Mouse (Mus musculus): ENCODE results near the gene 7530416G11Rik. TPM values are rescaled to one million over a fixed set of nuclear protein-coding genes. Genes with fewer than 3 reads are reported as not detected.

7530416G11Rik gene
- total RNA-seq, 2 experiments from 2014 or later, result not detected

DNA sequence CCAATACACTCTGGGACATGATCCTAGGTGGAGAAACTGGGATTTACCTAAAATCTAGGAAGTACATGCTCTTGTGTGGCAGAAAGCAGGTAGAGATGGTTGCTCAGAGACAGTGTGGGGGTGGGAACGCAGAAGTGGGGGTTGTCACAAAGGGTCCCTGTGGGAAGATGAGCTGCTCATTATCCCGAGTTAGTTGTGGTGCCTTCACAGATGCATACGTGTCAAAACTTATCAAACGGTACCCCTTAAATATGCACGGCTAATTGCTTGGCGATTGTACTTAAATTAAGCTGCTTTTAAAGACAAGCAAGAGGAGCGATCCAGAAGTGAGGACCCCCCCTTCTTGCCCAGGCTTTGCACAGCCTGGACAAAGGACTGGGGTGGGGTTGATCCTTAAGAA is 13.3 kb downstream of the 7530416G11Rik start:
- peak in 1 of 2 experiments; percentile 47 for DNase-seq (ENCODE audit: low spot score in 2 of 2)
- intact Hi-C loops (cut with DNase I), result no loop called here

DNA sequence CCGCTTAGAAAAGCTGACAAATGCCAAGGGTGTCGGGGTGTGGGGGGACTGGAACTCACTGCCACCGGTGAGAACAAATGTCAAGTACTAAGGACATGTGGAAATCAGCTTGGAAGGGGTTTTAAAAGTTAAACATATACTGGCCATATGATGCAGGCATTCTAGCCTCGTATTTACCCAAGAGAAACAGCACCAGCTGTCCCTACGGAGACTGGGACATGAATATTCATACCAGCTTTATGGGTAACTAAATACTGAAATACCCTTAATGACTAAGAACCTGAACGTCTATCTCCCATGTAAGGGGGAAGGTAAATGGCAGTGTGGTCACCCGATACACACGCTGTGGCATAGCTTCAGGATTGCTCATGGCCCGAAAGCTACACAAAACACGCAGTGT is 14.1 kb downstream of the 7530416G11Rik start:
- DNase-seq (ENCODE audit: low spot score in 2 of 2), result peak in 1 of 2 experiments; percentile 45
- intact Hi-C loops (cut with DNase I), result no loop called here

DNA sequence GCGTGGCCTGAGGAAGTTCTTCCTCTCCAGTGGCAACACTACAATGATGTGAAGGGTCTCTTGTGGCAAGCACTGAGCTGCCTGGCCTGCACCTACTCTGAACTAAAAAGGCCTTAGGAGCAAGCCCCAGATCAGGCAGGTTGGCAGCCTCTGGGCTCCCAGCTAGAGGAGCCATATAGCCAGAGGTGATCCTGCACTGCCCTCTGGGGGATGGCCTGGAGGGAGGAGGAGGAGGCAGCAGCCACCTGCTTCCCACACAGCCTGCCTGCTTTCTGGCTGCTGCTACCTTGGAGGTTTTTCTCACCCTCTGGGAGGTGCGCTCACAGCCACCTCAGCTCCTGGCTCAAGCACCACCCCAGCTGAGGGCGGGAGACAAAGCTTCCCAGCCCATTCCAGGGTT is 22.4 kb downstream of the 7530416G11Rik start:
- no peak for DNase-seq (ENCODE audit: low spot score in 2 of 2)
- intact Hi-C loops (cut with DNase I), result no loop called here

DNA sequence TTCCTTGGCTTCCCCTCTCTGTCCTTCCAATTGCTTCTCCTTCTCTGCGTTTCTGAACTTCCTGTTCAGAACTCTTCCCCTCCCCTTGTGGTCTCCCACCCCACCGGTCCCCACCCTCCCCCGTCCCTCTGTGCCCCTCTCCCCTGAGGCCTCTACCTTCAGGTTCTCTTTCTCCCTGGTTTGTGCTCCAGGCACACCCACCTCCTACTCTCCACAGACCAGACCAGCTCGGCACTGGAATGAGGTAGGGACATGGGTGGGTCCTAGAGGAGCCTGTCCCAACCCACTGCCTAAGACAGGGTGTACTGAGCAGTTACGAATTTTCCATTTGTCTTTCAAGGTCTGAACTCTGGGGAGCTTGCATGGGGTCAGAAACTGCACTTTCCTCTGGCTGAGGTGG is 23.1 kb downstream of the 7530416G11Rik start:
- no peak for DNase-seq (ENCODE audit: low spot score in 2 of 2)
- intact Hi-C loops (cut with DNase I), result loop anchor here (5.0 kb wide), 1 partner anchor 163 kb away; no protein-coding TSS in a partner anchor

DNA sequence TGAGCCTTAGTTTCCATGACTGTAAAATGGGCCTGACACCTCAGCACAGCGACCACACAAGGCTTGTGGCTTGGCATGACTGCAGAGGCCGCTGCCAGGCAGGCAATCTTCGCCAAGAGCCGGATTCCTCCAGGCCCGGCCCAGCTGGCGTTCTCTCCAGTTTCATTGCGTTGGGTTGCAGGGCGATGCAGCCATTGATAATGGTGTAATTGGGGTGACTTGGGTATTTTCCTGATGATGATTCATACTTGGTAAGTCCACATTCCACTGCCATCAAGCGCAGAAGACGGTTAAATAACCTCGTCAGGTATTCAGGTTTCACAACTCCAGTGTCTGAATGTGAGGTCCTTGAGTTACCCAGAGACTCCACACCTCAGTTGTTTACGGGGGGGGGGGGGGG is 23.7 kb downstream of the 7530416G11Rik start:
- DNase-seq (ENCODE audit: low spot score in 2 of 2), result no peak
- intact Hi-C loops (cut with DNase I), result loop anchor here (5.0 kb wide), 1 partner anchor 162 kb away; no protein-coding TSS in a partner anchor

DNA sequence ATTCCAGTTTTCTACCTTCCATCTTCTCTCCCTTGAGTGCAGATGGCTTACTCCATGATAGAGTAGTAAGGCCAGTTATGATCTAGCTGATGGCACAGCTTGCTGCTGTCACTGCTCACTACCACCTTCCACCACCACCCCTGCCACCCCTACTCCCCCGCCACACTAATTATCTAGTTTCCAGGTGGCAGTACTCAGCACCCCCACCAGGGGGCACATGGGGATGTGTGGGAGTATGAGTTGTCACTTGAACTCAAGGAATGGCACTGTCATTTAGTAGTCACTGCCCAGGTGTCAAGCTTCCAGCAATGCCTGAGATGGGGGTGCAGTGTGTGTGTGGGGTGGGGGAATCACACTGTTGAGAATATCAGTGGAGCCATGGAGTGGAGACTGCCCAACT is 25.4 kb downstream of the 7530416G11Rik start:
- no peak for DNase-seq (ENCODE audit: low spot score in 2 of 2)
- intact Hi-C loops (cut with DNase I), result loop anchor here (2.0 to 5.0 kb wide), 2 partner anchors 105 to 160 kb away; partner anchors contain the start of gene Wnt7b

DNA sequence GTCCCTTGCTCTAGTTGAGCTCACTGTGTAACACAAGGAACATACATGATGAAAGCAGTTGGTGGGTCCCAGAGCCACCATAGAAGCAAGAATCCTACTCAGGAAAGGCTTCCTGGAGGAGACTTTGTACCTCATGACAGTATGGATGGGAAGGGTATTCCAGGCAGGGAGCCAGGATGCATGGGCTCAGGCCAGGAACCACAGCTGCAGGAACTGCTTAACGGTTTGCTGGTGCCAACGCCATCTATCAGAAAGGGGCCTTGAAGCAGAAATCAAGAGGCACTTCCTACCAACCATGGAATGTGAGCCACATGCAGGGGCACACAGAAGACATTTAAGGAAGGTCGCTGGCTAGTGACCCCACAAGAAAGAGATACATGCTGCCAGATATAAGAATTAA is 28.3 kb downstream of the 7530416G11Rik start:
- DNase-seq (ENCODE audit: low spot score in 2 of 2), result no peak
- intact Hi-C loops (cut with DNase I), result loop anchor here (5.0 kb wide), 1 partner anchor 157 kb away; no protein-coding TSS in a partner anchor

DNA sequence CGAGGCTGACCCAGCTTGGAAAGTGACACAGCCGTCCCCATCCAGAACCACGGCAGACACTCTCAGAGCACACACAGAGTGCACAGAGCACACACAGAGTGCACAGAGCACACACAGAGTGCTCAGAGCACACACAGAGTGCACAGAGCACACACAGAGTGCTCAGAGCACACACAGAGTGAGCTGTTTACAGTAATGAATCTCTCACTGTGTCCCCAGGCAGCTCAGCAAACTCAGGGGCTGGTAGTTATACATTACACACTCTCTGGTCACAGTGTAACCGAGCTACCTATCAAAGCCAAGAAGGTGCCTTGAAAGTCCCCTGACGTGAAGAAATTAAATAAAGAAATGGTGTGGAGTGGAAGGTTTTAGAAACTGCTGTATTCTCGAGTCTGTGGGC is 33.6 kb downstream of the 7530416G11Rik start:
- DNase-seq (ENCODE audit: low spot score in 2 of 2), result no peak
- intact Hi-C loops (cut with DNase I), result no loop called here

DNA sequence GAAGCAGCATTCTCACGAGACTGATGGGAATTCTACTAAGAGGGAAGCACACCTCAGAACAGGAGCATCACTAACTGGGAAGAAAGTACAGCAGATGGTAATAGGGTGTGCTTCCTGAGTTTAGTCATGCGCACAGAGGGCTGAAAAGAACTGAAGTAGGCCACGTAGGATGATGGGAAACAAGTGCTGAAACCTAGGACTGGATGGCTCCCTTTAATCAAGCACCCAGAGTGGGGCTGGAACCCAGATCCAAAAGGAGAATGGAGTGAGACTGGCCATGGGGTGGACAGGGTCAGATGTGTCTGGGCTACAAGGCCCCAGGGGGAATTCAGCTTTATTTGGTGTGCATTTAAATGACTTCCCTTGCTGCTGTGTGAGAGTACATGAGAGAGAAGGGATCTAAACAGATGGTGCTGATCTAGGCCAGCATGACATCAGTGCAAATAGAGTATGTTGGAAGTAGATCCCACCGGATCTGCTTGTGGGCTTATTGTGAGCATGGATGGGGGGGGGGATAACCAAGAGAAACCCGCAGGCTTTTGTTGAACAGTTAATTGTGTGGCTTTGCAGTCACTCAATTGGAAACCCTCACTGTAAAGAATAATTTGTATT is 36.5 kb downstream of the 7530416G11Rik start:
- intact Hi-C loops (cut with DNase I), result no loop called here
- no peak for DNase-seq (ENCODE audit: low spot score in 2 of 2)

DNA sequence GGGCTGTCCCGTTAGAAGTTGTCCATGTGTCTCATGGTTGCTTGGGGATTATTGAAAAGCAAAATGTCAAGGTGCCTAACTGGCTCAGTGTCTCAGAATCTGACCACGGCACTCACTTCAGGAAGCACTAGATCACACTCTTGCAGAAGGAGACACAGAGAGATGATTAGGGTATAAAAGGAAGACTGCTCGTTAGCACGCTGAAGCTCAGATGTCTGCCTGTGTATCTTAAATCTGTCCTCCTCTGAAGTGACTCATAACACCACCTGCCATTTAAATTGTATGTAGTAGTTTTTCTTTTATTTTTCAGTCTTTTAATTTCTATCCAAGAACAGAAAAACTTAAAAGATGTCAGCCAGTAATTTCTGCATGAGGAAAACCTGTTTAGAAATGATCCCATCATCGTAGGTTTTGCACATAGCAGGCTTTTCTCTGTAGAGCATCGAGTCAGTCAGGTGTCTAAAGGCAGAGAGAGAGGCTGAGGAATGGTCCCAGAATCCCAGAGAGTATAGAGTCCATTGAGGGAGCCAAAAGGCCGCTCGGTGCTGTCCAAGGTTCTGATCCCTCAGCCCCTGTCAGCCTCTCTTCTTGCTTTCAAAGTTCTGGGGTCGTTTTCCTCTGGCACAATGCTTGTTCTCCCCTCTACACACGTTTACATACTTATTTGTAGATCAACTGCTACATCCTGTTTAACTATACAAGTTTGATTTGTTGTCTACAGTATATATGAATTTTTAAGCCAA is 38.0 kb downstream of the 7530416G11Rik start:
- DNase-seq (ENCODE audit: low spot score in 2 of 2), result no peak
- intact Hi-C loops (cut with DNase I), result no loop called here

DNA sequence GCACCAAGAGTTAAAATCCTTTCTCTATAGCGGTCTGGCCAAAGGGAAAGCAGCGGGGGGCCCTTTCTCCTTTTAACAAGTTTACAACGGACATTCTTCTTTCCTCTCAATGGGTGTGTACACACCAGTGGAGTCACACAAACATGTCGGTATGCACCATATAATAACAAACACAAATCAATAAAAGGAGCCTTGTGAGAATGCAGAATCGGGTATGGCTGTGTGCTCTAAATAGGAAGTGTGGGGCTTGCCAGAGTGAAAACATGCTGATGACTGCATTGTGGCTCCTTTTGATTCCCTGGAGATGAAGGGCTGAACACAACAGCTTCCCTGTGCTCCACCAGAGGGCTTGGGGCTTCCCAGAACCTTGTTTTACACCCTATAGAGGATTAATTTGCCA is 38.8 kb downstream of the 7530416G11Rik start:
- DNase-seq (ENCODE audit: low spot score in 2 of 2), result no peak
- intact Hi-C loops (cut with DNase I), result no loop called here

DNA sequence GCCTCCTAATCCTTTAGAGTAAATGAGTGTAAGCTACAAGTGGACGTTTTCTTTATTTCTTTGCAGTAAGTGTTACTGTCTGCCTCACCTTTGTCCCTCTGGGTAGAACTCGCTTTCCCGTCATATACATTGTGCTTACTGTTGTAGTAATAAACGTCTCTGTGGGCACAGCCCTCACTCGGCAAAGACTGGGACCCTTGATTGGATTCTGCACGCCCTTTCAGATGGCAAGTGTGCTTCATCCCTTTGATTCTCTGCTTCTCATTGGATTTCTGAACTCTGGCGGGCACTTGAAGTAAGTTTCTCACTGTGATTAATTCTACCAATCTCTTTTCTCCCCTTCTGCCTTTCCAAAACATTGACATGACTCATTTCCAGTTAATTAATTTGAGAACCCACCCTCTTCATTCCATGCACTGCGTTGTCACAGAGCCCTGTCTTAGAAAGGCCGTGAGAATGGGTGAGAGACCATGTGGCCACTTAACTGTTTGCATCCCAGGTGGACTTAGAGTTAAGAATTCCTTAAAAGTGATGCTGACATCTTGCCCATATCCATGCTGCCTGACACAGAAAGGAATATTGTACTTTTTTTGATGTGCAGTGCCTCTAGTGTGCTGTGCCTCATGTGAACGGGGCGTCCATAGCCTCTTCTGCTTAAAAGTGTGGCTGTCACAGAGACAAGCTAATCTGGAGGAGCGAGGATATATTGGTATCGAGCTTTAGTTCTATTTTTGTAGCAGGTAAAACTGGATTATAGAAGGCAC is 39.8 kb downstream of the 7530416G11Rik start:
- intact Hi-C loops (cut with DNase I), result no loop called here
- no peak for DNase-seq (ENCODE audit: low spot score in 2 of 2)

DNA sequence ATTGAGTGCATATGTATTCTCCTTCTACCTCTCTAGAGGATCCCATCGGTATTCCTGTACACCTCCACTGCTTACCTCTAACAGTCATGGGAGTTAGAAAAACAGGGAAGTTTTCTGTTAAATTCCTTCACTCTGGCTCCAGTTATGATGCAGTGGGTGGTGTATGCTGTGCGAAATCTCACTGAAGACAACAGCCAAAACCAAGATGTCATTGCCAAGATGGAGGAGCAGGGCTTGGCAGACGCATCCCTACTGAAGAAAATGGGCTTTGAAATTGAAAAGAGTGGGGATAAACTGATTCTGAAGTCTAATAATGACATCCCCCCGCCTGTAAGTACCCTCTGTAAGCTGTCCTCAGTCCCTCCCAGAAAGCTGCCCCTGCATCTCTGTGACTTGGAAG is 40.9 kb downstream of the 7530416G11Rik start:
- intact Hi-C loops (cut with DNase I), result no loop called here
- DNase-seq (ENCODE audit: low spot score in 2 of 2), result no peak

DNA sequence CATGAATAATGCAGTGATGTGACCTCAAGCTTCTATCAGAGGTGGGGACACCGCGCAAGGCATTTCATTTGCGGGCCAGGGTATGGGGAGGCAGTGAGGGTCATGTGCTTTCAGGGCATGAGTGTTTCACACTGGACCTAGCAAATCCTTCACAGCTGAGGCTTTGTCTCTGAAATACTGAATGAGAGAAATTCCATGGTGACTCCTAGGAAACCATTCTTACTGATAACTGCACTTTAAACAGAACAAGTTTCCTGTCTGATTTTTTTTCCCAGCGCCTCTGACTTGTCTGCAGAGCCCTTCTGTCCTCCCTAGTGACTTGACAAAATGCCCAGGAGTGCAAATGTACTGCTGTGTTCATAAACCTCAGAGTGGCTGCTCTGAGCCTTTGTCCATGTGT is 41.5 kb downstream of the 7530416G11Rik start:
- no peak for DNase-seq (ENCODE audit: low spot score in 2 of 2)
- intact Hi-C loops (cut with DNase I), result no loop called here

DNA sequence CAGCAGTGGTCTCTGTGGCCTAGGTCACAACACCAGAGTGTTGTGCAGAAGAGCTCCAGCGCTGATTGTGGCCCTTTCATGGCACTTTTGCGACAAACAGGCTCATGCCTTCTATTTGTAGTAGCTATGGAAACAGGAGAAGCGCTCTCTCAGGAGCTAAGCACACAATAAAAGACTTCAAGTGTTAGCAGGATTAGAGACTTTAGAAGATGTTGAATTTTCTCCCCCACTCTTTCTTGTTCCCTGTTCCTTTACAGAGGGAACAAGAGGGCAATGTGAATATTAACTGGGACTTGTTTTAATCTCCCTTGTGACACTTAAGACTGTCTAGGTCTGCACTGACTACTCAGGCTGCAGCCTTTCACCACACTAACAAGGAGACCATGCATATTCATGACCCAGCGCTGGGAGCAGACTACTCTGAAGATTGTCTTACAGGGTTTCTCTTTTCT is 44.4 kb downstream of the 7530416G11Rik start:
- intact Hi-C loops (cut with DNase I), result loop anchor here (5.0 kb wide), 1 partner anchor 56 kb away; no protein-coding TSS in a partner anchor
- DNase-seq (ENCODE audit: low spot score in 2 of 2), result no peak

DNA sequence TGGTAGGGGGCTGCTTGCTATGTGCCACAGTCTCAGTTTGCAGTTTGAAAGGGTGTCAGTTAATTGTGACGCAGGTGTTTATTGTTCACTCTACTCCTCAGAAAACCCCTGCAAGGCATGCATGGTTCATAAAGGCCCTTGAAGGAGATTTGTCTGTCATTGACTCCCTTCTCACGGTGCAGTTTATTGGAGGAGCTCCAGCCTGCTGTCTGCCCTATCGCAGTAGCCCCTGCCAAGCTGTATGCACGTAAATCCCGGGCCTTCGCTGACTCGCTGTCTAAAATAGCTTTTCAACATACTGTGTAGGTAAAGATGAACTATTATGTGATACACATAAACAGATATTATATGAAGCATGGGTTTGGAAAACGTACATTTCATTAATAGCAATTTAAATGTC is 45.2 kb downstream of the 7530416G11Rik start:
- intact Hi-C loops (cut with DNase I), result loop anchor here (5.0 kb wide), 1 partner anchor 56 kb away; no protein-coding TSS in a partner anchor
- DNase-seq (ENCODE audit: low spot score in 2 of 2), result no peak

DNA sequence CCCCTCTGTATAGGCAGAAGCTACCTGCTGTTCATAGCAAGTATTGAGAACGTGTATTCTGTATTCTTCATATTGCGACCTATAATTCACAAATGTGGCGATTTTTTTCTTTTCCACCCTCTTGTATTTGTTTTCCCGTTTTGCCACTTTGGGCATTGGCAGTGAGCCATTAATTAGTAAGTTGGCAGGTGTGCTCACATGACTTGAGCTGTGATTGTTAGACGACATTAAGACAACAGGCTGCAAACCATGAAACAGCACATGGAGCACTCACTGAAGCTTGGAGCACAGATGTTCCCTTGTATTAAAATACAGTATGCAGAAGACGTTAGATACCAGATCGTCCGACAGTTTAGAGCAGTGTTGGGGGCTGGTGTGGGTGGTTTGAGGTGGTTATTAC is 46.1 kb downstream of the 7530416G11Rik start:
- intact Hi-C loops (cut with DNase I), result loop anchor here (5.0 kb wide), 1 partner anchor 55 kb away; no protein-coding TSS in a partner anchor
- no peak for DNase-seq (ENCODE audit: low spot score in 2 of 2)

DNA sequence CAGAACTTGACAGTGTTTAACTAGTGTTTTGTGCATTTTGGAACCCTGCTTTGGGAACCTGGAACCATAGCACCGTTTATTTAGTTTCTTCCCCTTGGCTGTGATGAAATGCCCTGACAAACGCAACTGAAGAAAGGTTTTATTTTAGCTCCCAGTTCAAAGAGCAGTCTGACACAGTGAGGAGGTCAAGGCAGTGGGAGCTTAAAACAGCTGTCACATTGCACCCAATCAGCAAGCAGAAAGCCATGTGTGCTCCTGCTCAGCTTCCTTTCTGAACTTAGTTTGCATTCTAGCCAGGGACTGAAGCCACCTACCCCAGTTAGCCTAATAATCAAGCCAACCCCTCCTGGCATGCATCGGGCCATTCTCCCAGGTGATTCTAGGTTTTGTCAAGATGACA is 56.4 kb downstream of the 7530416G11Rik start:
- intact Hi-C loops (cut with DNase I), result no loop called here
- DNase-seq (ENCODE audit: low spot score in 2 of 2), result no peak

All from left cerebral cortex, postnatal 14 days (tissue).